Mouse (Mus musculus) naive thymus-derived CD4-positive, alpha-beta T cell, adult 2 months (primary cell): ENCODE data around the gene Ccl24.

Source experiments
- DNase-seq: peaks from one replicate; pipeline ENCODE4 v3.0.0-alpha.2; 2011; ENCODE audit warnings: low read depth

The Ccl24 gene

DNA sequence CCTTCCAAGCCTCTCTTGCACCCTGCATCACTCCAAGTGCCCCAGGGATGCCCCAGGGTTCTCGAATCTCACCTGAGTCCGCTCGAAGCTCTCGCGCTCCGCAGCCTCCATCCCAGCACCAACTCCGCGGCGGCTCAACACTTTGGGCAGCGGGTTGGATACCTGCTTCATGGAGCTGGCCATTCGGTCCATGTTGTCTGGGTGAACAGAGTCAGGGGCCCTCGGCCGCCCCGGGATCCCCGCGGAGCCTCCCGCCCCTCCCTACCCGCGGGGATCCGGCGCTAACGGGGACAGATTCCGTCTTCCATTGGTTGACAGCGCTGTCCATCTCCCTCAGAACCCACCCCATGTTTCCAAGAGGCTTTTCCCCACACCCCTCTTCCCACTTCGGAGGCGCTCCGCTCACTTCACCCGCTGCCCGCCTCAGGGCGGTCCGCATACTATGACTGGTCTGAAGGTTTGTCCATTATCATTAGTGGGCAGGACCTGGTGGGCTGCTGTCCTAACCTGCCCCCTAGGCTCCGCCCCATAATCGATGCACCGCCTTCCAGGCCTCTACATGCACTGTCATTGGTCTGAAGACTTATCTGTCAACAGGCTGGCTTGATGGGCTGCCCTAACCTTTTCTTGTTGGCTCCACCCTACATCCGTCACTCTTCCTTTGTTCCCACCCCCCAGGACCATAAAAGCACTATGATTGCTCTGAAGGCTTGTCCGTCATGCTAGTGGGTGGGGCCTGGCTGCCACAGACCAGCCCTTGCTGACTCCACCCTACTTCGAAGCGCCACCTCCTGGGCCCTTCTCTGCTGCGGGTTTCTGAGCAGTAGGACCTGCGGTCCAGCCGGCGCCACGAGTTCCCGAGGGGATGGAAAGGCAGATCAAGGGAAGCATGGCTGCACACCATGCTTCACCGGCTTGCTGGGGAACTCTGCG is 27.7 kb downstream of the Ccl24 start, which contains the start of gene Hip1:
TSS of gene Hip1 (minus strand) at position 256 of the 933 bp plus-strand sequence.
- peak; percentile 99 for DNase-seq

DNA sequence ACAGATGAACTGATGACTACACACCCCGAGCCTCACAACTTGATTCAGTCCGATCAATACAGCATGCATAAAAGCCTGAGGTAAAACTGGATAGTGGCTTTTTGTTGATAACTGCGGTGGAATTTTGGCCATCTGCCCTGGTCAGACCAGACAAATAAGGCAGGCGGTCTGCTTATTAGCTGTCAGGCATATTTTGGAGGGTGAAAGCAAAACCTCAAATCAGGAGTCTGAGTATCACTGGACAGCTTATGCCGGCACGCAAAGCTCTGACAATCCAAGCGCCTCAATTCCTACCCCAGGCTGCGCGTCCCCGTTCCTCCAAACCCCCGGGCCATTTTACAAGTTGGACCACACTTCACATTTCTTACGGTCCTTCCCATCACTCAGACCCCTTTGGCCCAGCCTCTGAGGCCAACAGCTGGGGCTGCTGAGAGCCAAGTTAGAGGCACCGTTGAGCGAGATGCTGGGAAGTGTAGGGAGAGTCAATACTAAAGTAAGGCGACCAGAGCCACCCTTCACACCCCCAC is 28.8 kb downstream of the Ccl24 start:
- no peak for DNase-seq

DNA sequence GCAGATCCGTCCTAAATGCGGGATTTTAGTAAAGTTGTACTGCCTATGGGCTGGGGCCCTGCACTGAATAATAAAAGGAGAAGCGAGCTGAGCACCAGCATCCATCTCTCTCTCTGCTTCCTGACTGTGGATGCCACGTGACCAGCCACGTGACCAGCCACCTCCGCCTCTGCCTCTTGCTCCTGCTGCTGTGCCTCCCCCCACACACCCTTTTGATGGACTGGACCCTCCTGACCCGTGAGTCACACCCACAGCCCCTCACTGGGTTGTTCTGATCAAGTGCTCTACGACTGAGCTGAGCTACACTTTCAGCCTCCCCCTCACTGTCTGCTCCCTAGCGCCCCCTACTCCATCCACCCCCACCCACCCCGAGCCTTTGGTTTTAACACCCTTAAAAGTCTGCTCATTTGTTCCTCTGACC is 35.0 kb downstream of the Ccl24 start:
- DNase-seq = peak; percentile 50

- peak; percentile 44 for DNase-seq
Measured at GRCm38 (mm10) chr5:135537326-135537725, 35.5 kb downstream of the Ccl24 start.

DNA sequence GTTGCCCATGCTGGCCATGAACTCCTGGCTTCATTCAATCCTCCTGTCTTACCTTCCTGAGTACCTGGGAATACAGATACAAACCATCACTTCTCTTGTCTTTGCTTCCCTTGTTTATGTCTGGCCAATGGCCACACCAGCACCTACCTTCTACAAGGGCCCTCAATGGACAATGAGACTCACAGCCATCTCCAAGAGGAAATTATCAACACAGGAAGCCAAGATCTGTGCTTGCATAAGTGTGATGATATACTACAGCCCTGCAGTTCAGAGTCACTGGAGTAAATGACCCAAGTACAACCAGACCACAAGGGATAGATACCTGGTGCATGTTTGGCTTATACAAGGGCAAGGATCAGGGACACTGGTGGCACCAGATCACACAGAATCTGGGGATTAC is 37.0 kb downstream of the Ccl24 start:
- DNase-seq = no peak

DNA sequence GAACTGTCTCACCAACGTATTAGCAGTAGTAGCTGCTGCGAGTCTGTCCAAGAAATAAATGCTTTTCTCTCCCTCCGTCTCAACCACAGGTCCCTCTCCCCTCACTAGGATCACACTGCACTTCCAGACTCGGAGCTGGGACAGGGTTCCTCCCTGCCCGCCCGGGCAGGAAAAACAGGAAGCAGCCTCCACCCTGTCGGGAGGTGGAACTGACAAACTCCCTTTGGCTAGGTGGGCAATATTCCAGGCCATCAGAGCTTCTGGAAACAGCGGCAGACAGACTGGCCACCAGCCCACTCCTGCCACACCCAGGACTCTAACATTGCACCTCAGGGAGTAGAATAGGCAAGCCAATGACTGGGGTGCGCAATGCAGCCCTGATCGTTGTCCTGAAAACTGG is 39.4 kb downstream of the Ccl24 start:
- DNase-seq = no peak

- no peak for DNase-seq
Measured at GRCm38 (mm10) chr5:135531306-135531845, 41.5 kb downstream of the Ccl24 start.

GRCm38 (mm10) chr5:135529964-135530363 is 42.9 kb downstream of the Ccl24 start:
- no peak for DNase-seq

- no peak for DNase-seq
Measured at GRCm38 (mm10) chr5:135529310-135529709, 43.5 kb downstream of the Ccl24 start.

DNA sequence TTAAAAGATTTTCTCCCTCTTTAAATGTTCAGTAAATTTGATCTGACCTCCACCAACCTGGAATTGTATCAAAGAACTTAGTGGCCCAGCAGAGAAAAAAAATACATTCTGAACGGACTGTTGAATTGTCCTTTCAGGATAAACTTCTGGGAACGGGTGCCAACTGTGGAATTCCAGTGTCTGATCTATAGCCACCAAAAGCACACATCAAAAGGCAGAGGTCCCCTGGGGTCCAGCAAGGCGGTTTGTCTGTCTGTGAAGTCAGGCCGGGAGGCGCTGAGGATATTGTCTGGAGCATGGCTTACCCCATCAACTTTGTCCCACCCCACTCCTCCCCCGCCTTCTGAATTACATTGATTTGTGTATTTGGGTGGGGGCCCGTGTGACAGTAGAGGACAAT is 44.9 kb downstream of the Ccl24 start:
- no peak for DNase-seq

DNA sequence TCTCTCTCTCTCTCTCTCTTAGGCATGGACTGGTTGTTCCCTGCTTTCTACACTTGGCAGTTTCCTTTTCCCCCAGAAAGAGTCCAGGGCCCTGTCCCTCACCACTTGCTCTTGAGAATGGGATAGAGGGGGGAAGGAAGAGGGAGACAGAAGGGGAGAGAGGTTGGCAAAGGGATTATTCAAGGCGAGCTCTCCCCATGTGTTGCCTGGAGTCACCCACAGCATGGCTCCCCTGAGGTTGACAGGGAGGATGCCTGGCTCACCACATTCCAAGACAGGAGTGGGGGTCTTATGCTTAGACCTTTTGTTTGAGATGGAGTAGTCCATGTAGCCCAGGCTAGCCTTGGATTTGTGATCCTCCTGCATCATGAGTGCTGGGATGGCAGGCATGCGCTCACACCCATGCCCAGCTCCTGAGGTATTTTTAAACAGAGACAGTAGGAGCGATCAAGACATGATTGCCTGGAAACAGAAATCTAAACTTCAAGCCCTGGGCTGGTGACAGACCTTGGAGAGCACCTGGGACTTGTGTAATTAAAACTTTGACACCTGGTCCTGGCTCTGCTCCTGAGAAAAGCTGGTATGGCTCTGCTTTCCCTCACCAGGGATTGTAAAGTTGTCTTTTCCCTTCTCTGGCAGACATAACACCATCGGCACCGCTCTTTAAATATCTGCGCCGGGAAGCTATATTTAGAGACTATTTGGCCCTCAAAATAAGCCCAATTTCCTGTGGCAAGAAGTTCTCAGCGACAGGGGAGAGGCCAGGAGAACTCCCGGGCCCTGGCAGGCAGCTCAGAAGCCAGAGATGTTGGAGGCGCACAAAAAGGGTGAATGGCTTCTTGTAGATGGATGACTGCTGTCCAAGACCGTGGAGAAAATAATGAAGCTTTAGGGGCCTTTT is 47.9 kb downstream of the Ccl24 start:
- no peak for DNase-seq

DNA sequence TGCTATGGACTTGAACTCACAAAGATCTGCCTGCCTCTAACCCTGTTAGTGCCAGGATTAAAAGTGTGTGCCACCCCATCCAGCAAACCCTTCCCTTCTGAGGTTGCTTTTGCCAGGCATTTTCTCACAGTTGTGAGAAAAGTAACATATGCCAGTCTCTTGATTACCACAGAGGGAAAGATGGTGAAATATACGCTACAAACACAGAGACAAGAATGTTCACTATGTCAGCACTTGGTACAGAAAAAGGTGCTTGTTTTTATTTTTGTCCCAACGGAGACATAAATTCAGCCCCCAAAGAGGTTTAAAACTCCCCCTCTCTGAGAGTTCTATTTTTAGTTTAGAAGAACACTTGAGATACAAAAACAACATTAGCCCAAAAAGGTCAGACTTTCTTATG is 48.8 kb downstream of the Ccl24 start:
- DNase-seq = no peak

DNA sequence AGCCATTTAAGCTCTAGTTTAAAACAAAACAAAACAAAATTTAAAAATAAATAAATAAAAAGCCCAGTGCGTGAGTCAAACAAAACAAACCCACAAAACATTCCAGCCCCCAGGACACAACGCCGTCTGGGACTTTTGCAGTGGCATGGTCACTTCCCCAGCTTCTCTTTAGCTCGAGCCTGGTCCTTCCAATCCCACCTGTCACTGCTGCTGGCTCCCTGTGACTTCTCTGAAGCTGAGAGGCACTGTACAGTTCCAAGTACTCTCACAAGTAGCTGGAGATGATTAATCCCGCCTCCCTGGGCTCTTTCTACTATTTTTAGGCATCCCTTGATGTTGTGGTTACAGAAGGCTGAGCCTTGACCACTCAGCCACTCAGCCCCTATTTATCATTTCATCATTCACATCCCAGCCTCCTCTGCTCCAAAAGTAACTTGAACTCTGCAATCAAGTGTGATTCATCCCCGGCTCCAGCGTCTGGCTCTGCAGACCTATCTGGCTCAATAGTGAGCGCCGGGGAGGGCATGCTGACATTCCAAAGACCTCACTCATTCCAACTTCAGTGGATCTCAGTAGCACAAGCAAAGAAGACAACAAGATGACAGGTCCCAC is 50.6 kb downstream of the Ccl24 start:
- DNase-seq = no peak
